12 mouse cellular contexts compared by ENCODE assay signal in the genomic region with DNA sequence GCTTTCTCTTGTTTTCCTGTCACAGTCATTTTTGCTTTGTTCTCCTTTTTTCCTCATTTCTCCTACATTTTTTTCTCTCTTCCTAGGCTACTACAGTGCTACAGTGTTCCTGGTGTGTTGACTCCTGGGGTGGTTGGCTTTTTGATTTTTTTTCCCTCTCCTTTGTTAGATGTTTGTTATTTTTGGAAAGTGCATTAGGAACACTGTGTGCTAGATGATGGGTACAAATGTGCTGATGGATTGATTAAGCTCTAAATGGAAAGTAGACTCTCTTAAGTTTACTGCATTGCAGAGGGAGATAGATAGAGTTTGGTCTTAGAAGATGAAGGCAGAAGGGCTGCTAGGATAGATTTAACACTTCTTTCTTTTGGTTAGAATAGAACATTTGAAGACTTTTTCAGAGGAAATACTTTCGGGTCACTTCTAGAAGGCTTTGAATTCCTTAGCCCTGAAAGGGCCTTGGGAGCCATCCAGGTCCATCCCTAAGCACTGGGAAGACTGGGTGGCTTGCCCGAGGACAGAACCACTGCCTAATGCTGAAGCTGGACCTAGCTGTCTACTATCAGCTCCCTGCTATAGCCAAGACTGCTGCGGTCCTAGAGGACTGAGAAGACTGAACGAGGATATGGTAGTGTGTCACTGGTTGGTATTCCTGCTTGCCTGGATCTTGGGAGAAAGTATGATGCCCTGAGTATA. TPM values are rescaled to one million over a fixed set of nuclear protein-coding genes. Genes with fewer than 3 reads are reported as not detected.
DNase-seq lines count a peak whose midpoint lies in the region; ATAC-seq and TF ChIP-seq lines count a peak whose summit lies in the region.
"Had no signal": no experiment of that assay in that cellular context is flagged by ENCODE, and none has a peak within 500 bp of the region (broad histone marks: within the 10 kb centered on the region; RNA-seq: fewer than 3 reads in every experiment).

No protein-coding gene starts in this region.

- H3K36me3 ChIP-seq in heart, embryonic 12.5 days, result no peaks in the 10 kb centered on the region
- no peaks in the 10 kb centered on the region for H3K36me3 ChIP-seq in thymus, adult 2 months (ENCODE audit: control insufficient read depth, insufficient read depth, low read length)
- H3K36me3 ChIP-seq in limb, embryonic 10.5 days, result no peaks in the 10 kb centered on the region
- H3K36me3 ChIP-seq: embryonic facial prominence, embryonic 15.5 days had no signal

- H3K4me1 ChIP-seq in heart, embryonic 12.5 days (replicated peaks), result peaks cover 52% of the 10 kb centered on the region
- H3K4me1 ChIP-seq in thymus, adult 2 months (replicated peaks; ENCODE audit: control insufficient read depth, insufficient read depth, low read length), result peaks cover 3% of the 10 kb centered on the region
- peaks cover 3% of the 10 kb centered on the region for H3K4me1 ChIP-seq in limb, embryonic 10.5 days

- no peak overlapping the region for H3K9ac ChIP-seq in heart, embryonic 12.5 days
- H3K9ac ChIP-seq: embryonic facial prominence, embryonic 15.5 days had no signal

- no peak for TF ChIP-seq POLR2A in thymus, adult 2 months (IDR thresholded peaks at IDR 0.05; ENCODE audit: control insufficient read depth, extremely low read depth, insufficient read depth, low read length, poor library complexity)

- no peak for TF ChIP-seq CTCF in thymus, adult 2 months (IDR thresholded peaks at IDR 0.05; ENCODE audit: borderline replicate concordance, control insufficient read depth, extremely low read depth, insufficient read depth, low read length, poor library complexity)

- no peaks in the 10 kb centered on the region for H3K9me3 ChIP-seq in heart, embryonic 12.5 days (replicated peaks)
- H3K9me3 ChIP-seq in limb, embryonic 10.5 days (replicated peaks), result no peaks in the 10 kb centered on the region
- H3K9me3 ChIP-seq: embryonic facial prominence, embryonic 15.5 days had no signal

- ATAC-seq in heart, embryonic 12.5 days (ENCODE audit: insufficient number of reproducible peaks, low FRiP score), result no peak

- no peak overlapping the region; the same call in 1 of the 2 replicates for H3K27ac ChIP-seq in heart, embryonic 12.5 days (ENCODE audit: poor library complexity, severe bottlenecking)
- H3K27ac ChIP-seq in thymus, adult 2 months (ENCODE audit: control insufficient read depth, insufficient read depth, low read length), result no peak overlapping the region
- H3K27ac ChIP-seq in limb, embryonic 10.5 days, result no peak overlapping the region
- H3K27ac ChIP-seq: embryonic facial prominence, embryonic 15.5 days had no signal

- DNase-seq in heart, adult 9 months (ENCODE audit: low spot score in 2 of 2), result peak; percentile 55 to 68
- peak; percentile 26 for DNase-seq in ovary, postnatal 36 days (ENCODE audit: low spot score)
- no peak for DNase-seq in ovary, postnatal 10 days (ENCODE audit: low spot score)
- peak; percentile 49 to 53 for DNase-seq in heart, postnatal 14 days
- DNase-seq in skeletal muscle tissue, adult 2 months (ENCODE audit: low read depth, low spot score), result peak; percentile 42
- no peak for DNase-seq in thymus, adult 2 months
- DNase-seq in limb, embryonic 10.5 days (ENCODE audit: low spot score), result no peak
- DNase-seq: cerebellum, adult 11-12 months; right cerebral cortex, postnatal 25 days; thymus, postnatal 36 days had no signal

- no peak overlapping the region for H3K4me3 ChIP-seq in heart, embryonic 12.5 days
- no peak overlapping the region for H3K4me3 ChIP-seq in thymus, adult 2 months (ENCODE audit: control insufficient read depth, insufficient read depth, low read length)
- no peak overlapping the region for H3K4me3 ChIP-seq in limb, embryonic 10.5 days
- H3K4me3 ChIP-seq: embryonic facial prominence, embryonic 15.5 days had no signal

- intact Hi-C loops in heart, postnatal 14 days (cut with DNase I), result no loop called here

- H3K27me3 ChIP-seq in heart, embryonic 12.5 days (replicated peaks), result no peaks in the 10 kb centered on the region
- H3K27me3 ChIP-seq in thymus, adult 2 months (ENCODE audit: control insufficient read depth, insufficient read depth, low read length), result no peaks in the 10 kb centered on the region
- H3K27me3 ChIP-seq in limb, embryonic 10.5 days (ENCODE audit: low read depth, poor library complexity, severe bottlenecking), result no peaks in the 10 kb centered on the region
- H3K27me3 ChIP-seq: embryonic facial prominence, embryonic 15.5 days had no signal

- H3K4me2 ChIP-seq in heart, embryonic 12.5 days, result no peak overlapping the region
- H3K4me2 ChIP-seq: embryonic facial prominence, embryonic 15.5 days had no signal

- 58% methylated on average over 4 of the region's 4 CpGs for WGBS in heart, embryonic 12.5 days
- WGBS in thymus, adult 2 months, result 93% methylated on average over 4 of the region's 4 CpGs
- 86% methylated on average over 4 of the region's 4 CpGs for whole genome bisulfite sequencing in limb, embryonic 10.5 days

RNA-seq across cellular contexts. Expression of a gene that starts 31.1 kb away (rescaled TPM):
- polyA plus RNA-seq in heart, embryonic 12.5 days (2016; fragmentation: Nextera tagmentation; extraction: Ambion mirVana), result 22.4 and 22.7 TPM in 2 replicates
- total RNA-seq in heart, postnatal 14 days (2021), result 10 to 100 TPM; 63.4 to 66.2 TPM
- polyA plus RNA-seq in thymus, adult 2 months (2012; rRNA removed), result 81.3 and 81.8 TPM in 2 replicates
- polyA plus RNA-seq in limb, embryonic 10.5 days (2016; fragmentation: Nextera tagmentation; extraction: Ambion mirVana), result 10.0 and 12.0 TPM in 2 replicates

Comparison
In these comparisons a context has a peak if more than half of its experiments do, and no peak if none do; other contexts are left out.
1. DNase-seq: peak in heart, adult 9 months (2 of 2), ovary, postnatal 36 days (single experiment), heart, postnatal 14 days (2 of 2) and skeletal muscle tissue, adult 2 months (single experiment); none in ovary, postnatal 10 days (single experiment), thymus, adult 2 months (single experiment) and limb, embryonic 10.5 days (single experiment).